Mouse (Mus musculus) bone marrow macrophage, adult 2 months (primary cell): Measurements from ENCODE around the gene Mical3.

ENCODE experiments used
- CTCF ChIP-seq: IDR thresholded peaks from 2 replicates; pipeline ENCODE4 v1.5.1; 2012; ENCODE audit warnings: low read depth, mild to moderate bottlenecking, low read length, moderate library complexity
- POLR2A ChIP-seq: IDR thresholded peaks from 2 replicates; pipeline ENCODE4 v1.6.1; 2012; ENCODE audit warnings: mild to moderate bottlenecking, low read depth, low read length, borderline replicate concordance

DNA sequence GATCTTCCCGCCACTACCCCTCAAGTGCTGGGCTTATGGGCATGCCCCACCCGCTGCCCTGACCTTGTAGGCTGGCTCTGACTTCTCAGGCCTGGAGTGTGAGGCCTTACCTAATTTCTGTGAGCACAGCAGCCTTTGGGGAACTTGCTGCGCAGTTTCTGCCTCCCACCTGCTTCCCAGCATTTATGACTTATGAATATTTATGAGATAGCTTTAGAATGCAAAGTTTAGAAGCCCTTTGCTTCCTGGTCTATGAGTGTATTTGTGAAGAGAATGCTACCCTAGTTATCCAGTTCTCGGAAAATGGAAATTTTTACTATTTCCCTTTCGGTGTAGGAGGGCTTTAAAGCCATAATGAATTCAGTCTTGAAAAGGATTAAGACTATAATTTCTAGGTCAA is 2.1 kb downstream of the Mical3 start:
- TF ChIP-seq POLR2A (no peak), CTCF (no peak)
